Mouse (Mus musculus): ENCODE results near the gene Iah1.

- TF ChIP-seq CTCF (IDR thresholded peaks at IDR 0.05; ENCODE audit: control insufficient read depth, insufficient read depth, insufficient replicate concordance, low read depth, low read length), result no peak
- TF ChIP-seq POLR2A (IDR thresholded peaks at IDR 0.05; ENCODE audit: control insufficient read depth, low read depth, low read length), result no peak
These were observed 6.7 kb downstream of the Iah1 start for GRCm38 (mm10) chr12:21322856-21323255.
